ENCODE assay signal across 11 mouse cellular contexts in genomic region chr4:108347111-108347510, GRCm38 (mm10). TPM values are rescaled to one million over a fixed set of nuclear protein-coding genes. Genes with fewer than 3 reads are reported as not detected.
DNase-seq lines count a peak whose midpoint lies in the region; ATAC-seq and TF ChIP-seq lines count a peak whose summit lies in the region.
"Had no signal": no experiment of that assay in that cellular context is flagged by ENCODE, and none has a peak within 500 bp of the region (broad histone marks: within the 10 kb centered on the region; RNA-seq: fewer than 3 reads in every experiment).

No protein-coding gene starts in this region.

- no peaks in the 10 kb centered on the region for H3K9me3 ChIP-seq in limb, embryonic 10.5 days (replicated peaks)
- no peaks in the 10 kb centered on the region for H3K9me3 ChIP-seq in stomach, postnatal 0 days (ENCODE audit: control insufficient read depth, low read length)

- no peak overlapping the region for H3K9ac ChIP-seq in stomach, postnatal 0 days (ENCODE audit: low read length)

- ATAC-seq in stomach, postnatal 0 days (ENCODE audit: low FRiP score, low TSS enrichment) = peak; percentile 87
- ATAC-seq: hindbrain, embryonic 16.5 days had no signal

- no peak for TF ChIP-seq POLR2A in bone marrow macrophage, adult 2 months (IDR thresholded peaks at IDR 0.05; ENCODE audit: borderline replicate concordance, low read depth, low read length)
- no peak for TF ChIP-seq POLR2A in thymus, adult 2 months (IDR thresholded peaks at IDR 0.05; ENCODE audit: control insufficient read depth, extremely low read depth, insufficient read depth, low read length, poor library complexity)

- H3K4me2 ChIP-seq in stomach, postnatal 0 days (replicated peaks; ENCODE audit: low read depth) = no peak overlapping the region

- peak; percentile 85 for TF ChIP-seq EP300 in stomach, postnatal 0 days (optimal IDR thresholded peaks at IDR 0.05)

- peak overlapping the region; percentile 40 for H3K4me3 ChIP-seq in bone marrow macrophage, adult 2 months (ENCODE audit: insufficient read depth, low read length)
- H3K4me3 ChIP-seq in limb, embryonic 10.5 days = no peak overlapping the region
- no peak overlapping the region for H3K4me3 ChIP-seq in stomach, postnatal 0 days (ENCODE audit: low read depth, low read length)
- H3K4me3 ChIP-seq in thymus, adult 2 months (ENCODE audit: control insufficient read depth, insufficient read depth, low read length) = no peak overlapping the region

- 94% methylated on average over 5 of the region's 5 CpGs for WGBS in limb, embryonic 10.5 days
- 51% methylated on average over 5 of the region's 5 CpGs for WGBS in stomach, postnatal 0 days
- WGBS in thymus, adult 2 months = 64% methylated on average over 5 of the region's 5 CpGs

- H3K4me1 ChIP-seq in bone marrow macrophage, adult 2 months (ENCODE audit: control insufficient read depth, insufficient read depth, low read length) = peaks cover 28% of the 10 kb centered on the region
- H3K4me1 ChIP-seq in limb, embryonic 10.5 days = peaks cover 76% of the 10 kb centered on the region
- H3K4me1 ChIP-seq in stomach, postnatal 0 days (replicated peaks; ENCODE audit: control insufficient read depth, insufficient read depth) = peaks cover 3% of the 10 kb centered on the region
- 0 out of 2 replicates have a peak, but pooled peaks cover 2% of the 10 kb centered on the region for H3K4me1 ChIP-seq in thymus, adult 2 months (replicated peaks; ENCODE audit: control insufficient read depth, insufficient read depth, low read length)

- H3K36me3 ChIP-seq in limb, embryonic 10.5 days = no peaks in the 10 kb centered on the region
- H3K36me3 ChIP-seq in stomach, postnatal 0 days (ENCODE audit: control insufficient read depth, insufficient read depth, low read length) = no peaks in the 10 kb centered on the region
- no peaks in the 10 kb centered on the region for H3K36me3 ChIP-seq in thymus, adult 2 months (ENCODE audit: control insufficient read depth, insufficient read depth, low read length)

- H3K27ac ChIP-seq in bone marrow macrophage, adult 2 months (ENCODE audit: insufficient read depth, low read depth, low read length) = no peak overlapping the region
- peak overlapping the region; percentile 90 for H3K27ac ChIP-seq in limb, embryonic 10.5 days
- peak overlapping the region; percentile 79; the same call in 1 of the 2 replicates for H3K27ac ChIP-seq in stomach, postnatal 0 days (replicated peaks)
- no peak overlapping the region for H3K27ac ChIP-seq in thymus, adult 2 months (ENCODE audit: control insufficient read depth, insufficient read depth, low read length)

- no peak for TF ChIP-seq CTCF in bone marrow macrophage, adult 2 months (IDR thresholded peaks at IDR 0.05; ENCODE audit: low read depth, low read length)
- TF ChIP-seq CTCF in stomach, postnatal 0 days (IDR thresholded peaks at IDR 0.05; ENCODE audit: low read depth) = no peak
- TF ChIP-seq CTCF in thymus, adult 2 months (IDR thresholded peaks at IDR 0.05; ENCODE audit: borderline replicate concordance, control insufficient read depth, extremely low read depth, insufficient read depth, low read length, poor library complexity) = no peak

- intact Hi-C loops in left cerebral cortex, postnatal 10 days (cut with DNase I) = no loop called here

- no peaks in the 10 kb centered on the region for H3K27me3 ChIP-seq in limb, embryonic 10.5 days (ENCODE audit: low read depth, poor library complexity, severe bottlenecking)
- H3K27me3 ChIP-seq in stomach, postnatal 0 days (ENCODE audit: control insufficient read depth, insufficient read depth, low read length) = no peaks in the 10 kb centered on the region
- H3K27me3 ChIP-seq in thymus, adult 2 months (ENCODE audit: control insufficient read depth, insufficient read depth, low read length) = no peaks in the 10 kb centered on the region

- DNase-seq in urinary bladder, adult 18-20 months (ENCODE audit: low spot score in 2 of 2) = peak; percentile 33 to 58
- no peak for DNase-seq in urinary bladder, postnatal 4 days (ENCODE audit: low spot score in 2 of 2)
- no peak for DNase-seq in limb, embryonic 10.5 days (ENCODE audit: low spot score)
- DNase-seq in stomach, postnatal 0 days (ENCODE audit: low spot score) = peak; percentile 72
- DNase-seq in left cerebral cortex, postnatal 10 days (ENCODE audit: extremely low spot score in 1 of 2, low spot score in 2 of 2) = no peak
- DNase-seq in retina, postnatal 1 day = no peak
- DNase-seq in thymus, adult 2 months = no peak
- DNase-seq: cerebellum, adult 9-10 months had no signal

RNA-seq across cellular contexts. Expression of gene Coa7, which starts 19.2 kb away (rescaled TPM):
- 7.9 and 10.3 TPM in 2 replicates for polyA plus RNA-seq in bone marrow macrophage, adult 2 months (2012; ENCODE audit: insufficient read depth, insufficient read length, missing spikeins)
- polyA plus RNA-seq in limb, embryonic 10.5 days (2016; fragmentation: Nextera tagmentation; extraction: Ambion mirVana) = 68.2 and 71.3 TPM in 2 replicates
- polyA plus RNA-seq in stomach, postnatal 0 days (2015; fragmentation: Nextera tagmentation; extraction: Ambion mirVana) = 59.3 and 62.3 TPM in 2 replicates
- 10 to 100 TPM; 36.8 to 39.7 TPM for total RNA-seq in left cerebral cortex, postnatal 10 days (2021)
- polyA plus RNA-seq in thymus, adult 2 months (2012; rRNA removed) = 9.4 and 10.0 TPM in 2 replicates

RNA-seq across cellular contexts. Expression of gene Shisal2a, which starts 36.0 kb away (rescaled TPM):
- not detected in 2 replicates for polyA plus RNA-seq in bone marrow macrophage, adult 2 months (2012; ENCODE audit: insufficient read depth, insufficient read length, missing spikeins)
- polyA plus RNA-seq in limb, embryonic 10.5 days (2016; fragmentation: Nextera tagmentation; extraction: Ambion mirVana) = 1.5 and 5.6 TPM in 2 replicates
- 4.5 and 4.9 TPM in 2 replicates for polyA plus RNA-seq in stomach, postnatal 0 days (2015; fragmentation: Nextera tagmentation; extraction: Ambion mirVana)
- total RNA-seq in left cerebral cortex, postnatal 10 days (2021) = not detected
- polyA plus RNA-seq in thymus, adult 2 months (2012; rRNA removed) = not detected in 2 replicates
- total RNA-seq: heart, adult 8-10 months had no signal

RNA-seq across cellular contexts. Expression of gene Zyg11b, which starts 46.2 kb away (rescaled TPM):
- polyA plus RNA-seq in bone marrow macrophage, adult 2 months (2012; ENCODE audit: insufficient read depth, insufficient read length, missing spikeins) = 16.9 and 17.2 TPM in 2 replicates
- polyA plus RNA-seq in limb, embryonic 10.5 days (2016; fragmentation: Nextera tagmentation; extraction: Ambion mirVana) = 11.9 and 13.6 TPM in 2 replicates
- 4.3 and 4.7 TPM in 2 replicates for polyA plus RNA-seq in stomach, postnatal 0 days (2015; fragmentation: Nextera tagmentation; extraction: Ambion mirVana)
- total RNA-seq in left cerebral cortex, postnatal 10 days (2021) = 100 to 1,000 TPM; 151 to 166 TPM
- 18.0 and 18.7 TPM in 2 replicates for polyA plus RNA-seq in thymus, adult 2 months (2012; rRNA removed)

RNA-seq across cellular contexts. Expression of gene Gpx7, which starts 59.6 kb away (rescaled TPM):
- polyA plus RNA-seq in bone marrow macrophage, adult 2 months (2012; ENCODE audit: insufficient read depth, insufficient read length, missing spikeins) = 0.66 TPM in 1 of 2 replicates, not detected in the other
- 40.6 and 44.3 TPM in 2 replicates for polyA plus RNA-seq in limb, embryonic 10.5 days (2016; fragmentation: Nextera tagmentation; extraction: Ambion mirVana)
- 34.5 and 35.5 TPM in 2 replicates for polyA plus RNA-seq in stomach, postnatal 0 days (2015; fragmentation: Nextera tagmentation; extraction: Ambion mirVana)
- 10 to 100 TPM in 1 of 2 experiments, 1 to 10 TPM in 1; 9.9 to 14.9 TPM for total RNA-seq in left cerebral cortex, postnatal 10 days (2021)
- 3.7 and 4.7 TPM in 2 replicates for polyA plus RNA-seq in thymus, adult 2 months (2012; rRNA removed)

Comparison
In these comparisons a context has a peak if more than half of its experiments do, and no peak if none do; other contexts are left out.
1. DNase-seq: peak in urinary bladder, adult 18-20 months (2 of 2) and stomach, postnatal 0 days (single experiment); none in urinary bladder, postnatal 4 days (0 of 2), limb, embryonic 10.5 days (single experiment), left cerebral cortex, postnatal 10 days (0 of 2), retina, postnatal 1 day (single experiment) and thymus, adult 2 months (single experiment).
2. H3K27ac ChIP-seq: peak in limb, embryonic 10.5 days (single experiment) and stomach, postnatal 0 days (single experiment); none in bone marrow macrophage, adult 2 months (single experiment) and thymus, adult 2 months (single experiment).